Mouse (Mus musculus) ES-Bruce4 (cell line): ENCODE data around the gene Nol4l.

Source experiments
- CTCF ChIP-seq: IDR thresholded peaks from one replicate; pipeline ENCODE4 v1.8.1; 2011; ENCODE audit warnings: low read depth, low read length
- POLR2A ChIP-seq: IDR thresholded peaks from one replicate; pipeline ENCODE4 v1.8.1; 2011; ENCODE audit warnings: low read length; ENCODE audit not compliant: insufficient read depth

GRCm38 (mm10) chr2:153440755-153441154 lies 89.0 kb downstream of the Nol4l start:
- TF ChIP-seq CTCF, result no peak
- no peak for TF ChIP-seq POLR2A
